Comparison of ENCODE assay signal across 9 mouse cellular contexts in genomic region chr19:30114919-30115441, GRCm38 (mm10).
DNase-seq lines count a peak whose midpoint lies in the region; ATAC-seq lines count a peak whose summit lies in the region.
"Had no signal": no experiment of that assay in that cellular context is flagged by ENCODE, and none has a peak within 500 bp of the region (broad histone marks: within the 10 kb centered on the region; RNA-seq: fewer than 3 reads in every experiment).

No protein-coding gene starts in this region.

- H3K9ac ChIP-seq in kidney, embryonic 15.5 days: no peak overlapping the region
- H3K9ac ChIP-seq in embryonic facial prominence, embryonic 12.5 days: no peak overlapping the region
- no peak overlapping the region for H3K9ac ChIP-seq in midbrain, embryonic 13.5 days (replicated peaks)
- H3K9ac ChIP-seq in liver, embryonic 12.5 days: no peak overlapping the region

- no peak for ATAC-seq in kidney, embryonic 15.5 days (replicated peaks; ENCODE audit: low FRiP score)
- ATAC-seq in embryonic facial prominence, embryonic 12.5 days (ENCODE audit: insufficient number of reproducible peaks, insufficient read depth, low FRiP score, low TSS enrichment): peak; percentile 30; the same call in 1 of the 2 replicates
- ATAC-seq in midbrain, embryonic 13.5 days: no peak
- no peak for ATAC-seq in liver, embryonic 12.5 days

- no peaks in the 10 kb centered on the region for H3K36me3 ChIP-seq in kidney, embryonic 15.5 days
- no peaks in the 10 kb centered on the region for H3K36me3 ChIP-seq in embryonic facial prominence, embryonic 12.5 days
- no peaks in the 10 kb centered on the region for H3K36me3 ChIP-seq in midbrain, embryonic 13.5 days
- no peaks in the 10 kb centered on the region; the same call in 1 of the 2 replicates for H3K36me3 ChIP-seq in liver, embryonic 12.5 days

- intact Hi-C loops in heart, postnatal 25 days (cut with DNase I): no loop called here

- H3K27ac ChIP-seq in kidney, embryonic 15.5 days: no peak overlapping the region
- no peak overlapping the region for H3K27ac ChIP-seq in embryonic facial prominence, embryonic 12.5 days
- H3K27ac ChIP-seq in midbrain, embryonic 13.5 days: peak overlapping the region; percentile 87; the same call in 1 of the 2 replicates
- H3K27ac ChIP-seq in liver, embryonic 12.5 days: no peak overlapping the region

- H3K4me1 ChIP-seq in kidney, embryonic 15.5 days: peaks cover 4% of the 10 kb centered on the region
- H3K4me1 ChIP-seq in embryonic facial prominence, embryonic 12.5 days: peaks cover 23% of the 10 kb centered on the region
- peaks cover 66% of the 10 kb centered on the region for H3K4me1 ChIP-seq in midbrain, embryonic 13.5 days (replicated peaks)
- 0 out of 2 replicates have a peak, but pooled peaks cover 7% of the 10 kb centered on the region for H3K4me1 ChIP-seq in liver, embryonic 12.5 days

- no peaks in the 10 kb centered on the region for H3K27me3 ChIP-seq in kidney, embryonic 15.5 days
- H3K27me3 ChIP-seq in embryonic facial prominence, embryonic 12.5 days: no peaks in the 10 kb centered on the region
- H3K27me3 ChIP-seq in midbrain, embryonic 13.5 days: no peaks in the 10 kb centered on the region
- H3K27me3 ChIP-seq in liver, embryonic 12.5 days (replicated peaks): no peaks in the 10 kb centered on the region

- no peaks in the 10 kb centered on the region for H3K9me3 ChIP-seq in kidney, embryonic 15.5 days (replicated peaks)
- no peaks in the 10 kb centered on the region for H3K9me3 ChIP-seq in embryonic facial prominence, embryonic 12.5 days
- H3K9me3 ChIP-seq in midbrain, embryonic 13.5 days: no peaks in the 10 kb centered on the region
- H3K9me3 ChIP-seq in liver, embryonic 12.5 days (replicated peaks): no peaks in the 10 kb centered on the region

- DNase-seq in kidney, postnatal 36 days: no peak
- DNase-seq in heart, postnatal 25 days (ENCODE audit: low spot score): peak; percentile 15
- DNase-seq in layer of hippocampus, adult 11-12 months (ENCODE audit: low spot score): no peak
- DNase-seq in urinary bladder, adult 2 months (ENCODE audit: low spot score): no peak

- H3K4me2 ChIP-seq in kidney, embryonic 15.5 days: peak overlapping the region; percentile 3; the same call in 1 of the 2 replicates
- no peak overlapping the region for H3K4me2 ChIP-seq in embryonic facial prominence, embryonic 12.5 days (replicated peaks)
- H3K4me2 ChIP-seq in midbrain, embryonic 13.5 days (replicated peaks): peak overlapping the region; percentile 16; the same call in 1 of the 2 replicates
- no peak overlapping the region for H3K4me2 ChIP-seq in liver, embryonic 12.5 days

- 56% methylated on average over 14 of the region's 14 CpGs for WGBS in kidney, embryonic 15.5 days
- 54% methylated on average over 14 of the region's 14 CpGs for WGBS in embryonic facial prominence, embryonic 12.5 days
- WGBS in midbrain, embryonic 13.5 days: 34% methylated on average over 14 of the region's 14 CpGs
- 67% methylated on average over 14 of the region's 14 CpGs for WGBS in liver, embryonic 12.5 days (ENCODE audit: insufficient replicate concordance)

- no peak overlapping the region for H3K4me3 ChIP-seq in kidney, embryonic 15.5 days (replicated peaks)
- no peak overlapping the region for H3K4me3 ChIP-seq in embryonic facial prominence, embryonic 12.5 days
- no peak overlapping the region for H3K4me3 ChIP-seq in midbrain, embryonic 13.5 days (replicated peaks)
- no peak overlapping the region for H3K4me3 ChIP-seq in liver, embryonic 12.5 days
- H3K4me3 ChIP-seq: myocyte had no signal

Comparison
In these comparisons a context has a peak if more than half of its experiments do, and no peak if none do; other contexts are left out.
1. H3K4me2 ChIP-seq: peak in kidney, embryonic 15.5 days (single experiment) and midbrain, embryonic 13.5 days (single experiment); none in embryonic facial prominence, embryonic 12.5 days (single experiment) and liver, embryonic 12.5 days (single experiment).